Mouse (Mus musculus) right cerebral cortex, postnatal 4 days (tissue): ENCODE measurements at regions not wholly inside any gene's neighbourhood (a gene's known extent, or its start where the extent isn't known, plus 50 kb on each side); places are given as distances from the start of the nearest gene placed in this dataset.
"Not testable (repeated sequence)": the region's sequence is repeated elsewhere in the genome, so short reads cannot be mapped to it uniquely, and the experiment has no call there.

Experiments
- DNase-seq: peaks from one replicate; pipeline ENCODE4 v3.0.0-alpha.2; 2022

GRCm38 (mm10) chr4:5590531-5590930 is 797.4 kb upstream of the Impad1 start:
- DNase-seq: no peak

- no peak for DNase-seq
These were observed 794.3 kb upstream of the Impad1 start for GRCm38 (mm10) chr4:5587465-5587864.

DNA sequence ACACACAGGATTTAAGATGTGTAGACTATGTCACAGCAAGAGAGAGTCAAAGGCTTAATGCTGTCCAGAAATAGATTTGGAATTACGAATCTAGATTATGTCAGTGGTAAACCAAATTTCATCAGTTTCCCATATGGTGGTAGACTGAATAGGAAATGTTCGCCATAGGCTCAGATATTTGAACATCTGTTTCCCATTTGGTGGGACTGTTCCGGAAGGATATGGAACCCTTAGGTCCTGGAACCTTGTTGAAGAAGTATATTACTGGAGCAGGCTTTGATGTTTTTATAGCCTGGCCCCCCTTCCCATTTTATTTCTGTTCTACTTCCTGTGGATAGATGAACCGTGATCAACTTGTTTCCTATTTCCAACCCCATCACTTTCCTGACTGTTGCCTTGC is 792.0 kb upstream of the Impad1 start:
- DNase-seq: no peak

DNA sequence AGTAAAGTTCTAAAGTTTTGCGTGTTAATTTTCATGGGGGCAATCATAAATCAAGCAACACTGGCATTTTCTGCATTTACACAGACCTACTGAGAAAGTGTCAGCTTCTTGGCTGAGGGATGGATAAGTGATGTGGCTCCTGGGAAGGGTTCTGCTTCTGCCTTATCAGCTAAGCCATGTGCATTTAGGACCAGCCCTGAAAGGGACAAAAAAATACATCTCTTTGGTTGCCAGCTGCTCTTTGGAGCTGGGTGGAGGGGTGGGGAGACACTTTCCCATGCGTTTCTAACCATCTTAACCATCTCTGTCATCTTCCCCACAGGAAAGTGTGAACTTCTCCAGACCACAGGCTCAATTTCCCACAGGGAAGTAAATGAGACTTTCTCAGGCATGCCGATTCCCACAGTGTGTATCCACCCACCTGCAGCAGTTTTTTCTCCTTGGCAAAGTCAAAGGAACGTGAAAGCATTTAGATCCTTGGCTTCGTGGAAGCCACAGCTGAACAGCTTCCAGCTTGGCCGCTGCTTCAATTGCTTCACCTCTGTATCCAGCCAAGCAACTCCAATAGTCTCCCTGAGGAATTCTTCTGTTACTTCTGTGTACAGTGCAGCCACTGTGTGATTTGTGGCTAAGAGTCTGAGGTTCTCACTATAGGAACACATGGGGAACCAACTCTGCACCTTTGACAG is 791.0 kb upstream of the Impad1 start:
- no peak for DNase-seq

DNA sequence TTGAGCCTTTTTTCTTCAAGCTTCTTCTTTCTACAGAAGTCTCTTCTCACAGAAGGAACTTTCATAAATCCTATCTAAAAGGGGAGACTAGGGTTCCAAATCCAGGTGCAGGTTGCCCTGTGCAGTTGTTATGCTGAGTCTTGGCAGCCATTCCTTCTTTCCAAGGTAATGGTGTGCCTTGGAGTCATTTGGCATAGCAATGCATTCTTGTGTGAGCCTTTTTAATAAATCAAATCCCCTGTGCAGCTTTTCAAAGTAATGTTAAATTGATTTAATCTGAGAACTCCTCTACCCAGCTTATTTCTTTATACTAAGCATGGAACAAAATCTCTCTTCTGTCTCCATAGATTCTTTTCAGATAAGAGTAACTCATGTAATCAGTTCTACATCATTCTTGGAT is 774.9 kb upstream of the Impad1 start:
- no peak for DNase-seq

DNA sequence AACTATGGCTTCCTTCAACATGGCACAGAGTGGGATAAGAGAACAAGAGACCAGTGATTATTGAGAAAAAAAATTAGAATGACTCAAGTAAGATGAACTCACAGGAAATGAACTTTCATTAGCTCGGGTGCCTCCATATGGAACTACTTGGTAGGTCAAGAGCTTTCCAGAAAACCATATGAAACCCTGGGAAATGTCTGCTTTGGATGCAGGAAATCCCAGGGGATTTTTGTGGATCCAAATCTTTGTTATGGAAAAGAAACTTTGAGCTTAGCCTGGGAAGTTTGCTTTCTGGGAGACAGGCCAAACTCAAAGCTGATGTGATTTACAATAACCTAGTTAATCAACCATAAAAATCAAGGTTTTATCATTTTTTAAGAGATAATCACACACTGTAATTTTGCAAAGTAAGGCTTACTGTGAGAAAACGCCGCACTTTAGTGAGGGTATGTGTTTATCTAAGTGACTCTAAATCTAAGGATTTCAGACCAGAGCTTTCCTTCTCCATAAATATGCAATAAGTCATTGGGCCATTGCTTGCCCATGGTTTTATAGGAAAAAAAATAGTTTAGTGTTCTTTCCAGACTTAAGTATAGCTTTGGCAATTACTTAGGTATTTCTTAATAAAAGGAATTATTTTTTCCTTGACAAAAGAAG is 767.0 kb upstream of the Impad1 start:
- DNase-seq: no peak

GRCm38 (mm10) chr4:5540155-5540554 is 747.0 kb upstream of the Impad1 start:
- DNase-seq: no peak

DNA sequence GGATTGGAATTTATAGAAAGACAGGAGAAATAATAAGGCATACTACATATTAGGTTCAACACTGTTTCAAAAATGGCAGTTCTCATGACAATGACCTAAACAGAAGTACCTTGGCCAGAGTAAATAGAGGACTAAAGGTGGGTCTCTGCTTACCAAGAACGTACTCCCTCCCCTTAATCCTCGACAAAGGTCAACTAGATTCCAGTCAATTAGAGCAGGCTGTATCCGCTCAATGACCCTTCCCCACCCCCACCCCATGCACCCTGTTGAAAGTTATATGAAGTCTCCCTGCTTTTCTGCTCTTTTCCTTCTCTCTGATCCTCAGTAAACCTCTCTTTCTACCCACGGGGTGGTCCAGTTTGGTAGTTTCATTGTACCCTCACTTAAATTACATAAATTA is 737.3 kb upstream of the Impad1 start:
- no peak for DNase-seq

DNA sequence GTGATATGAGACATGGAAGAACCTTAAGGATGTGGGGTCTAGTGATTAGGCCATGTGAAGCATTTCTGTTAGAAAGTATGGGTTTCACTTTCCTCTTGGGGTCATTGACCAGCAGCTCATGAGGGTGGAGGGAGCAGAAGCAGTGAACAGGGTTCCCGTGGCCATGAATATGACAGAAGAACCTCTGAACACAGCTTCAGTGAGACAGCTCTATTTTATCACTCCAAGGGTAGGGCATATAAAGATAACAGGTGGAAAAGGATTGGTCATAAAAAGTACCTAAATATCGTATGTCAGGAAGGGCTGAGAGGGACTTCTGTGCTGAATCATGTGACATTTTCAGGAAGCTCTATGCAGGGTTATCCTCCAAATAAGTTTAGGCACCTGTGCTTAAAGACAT is 725.4 kb upstream of the Impad1 start:
- DNase-seq: no peak

GRCm38 (mm10) chr4:5515426-5515825 is 722.3 kb upstream of the Impad1 start:
- DNase-seq: not testable (repeated sequence)

DNA sequence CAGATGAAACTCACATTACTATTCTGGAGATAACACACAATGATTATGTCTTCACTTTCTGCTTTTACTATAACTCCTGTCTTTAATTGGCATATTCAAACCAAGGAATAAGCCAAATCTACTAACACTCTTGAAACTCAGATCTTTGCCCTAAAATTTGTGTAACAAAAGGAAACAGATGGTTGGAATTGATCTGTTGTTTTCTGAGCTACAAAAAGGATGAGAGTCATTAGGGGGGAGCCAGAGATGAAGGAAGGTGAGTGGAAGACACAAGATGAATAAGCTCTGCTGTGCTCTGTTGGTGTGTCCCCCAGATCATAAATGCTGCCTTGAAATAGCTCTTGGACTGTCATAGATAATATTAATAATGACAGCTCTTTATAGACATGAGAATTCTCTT is 718.6 kb upstream of the Impad1 start:
- no peak for DNase-seq

GRCm38 (mm10) chr4:5509398-5509797 is 716.2 kb upstream of the Impad1 start:
- DNase-seq: peak; percentile 10

DNA sequence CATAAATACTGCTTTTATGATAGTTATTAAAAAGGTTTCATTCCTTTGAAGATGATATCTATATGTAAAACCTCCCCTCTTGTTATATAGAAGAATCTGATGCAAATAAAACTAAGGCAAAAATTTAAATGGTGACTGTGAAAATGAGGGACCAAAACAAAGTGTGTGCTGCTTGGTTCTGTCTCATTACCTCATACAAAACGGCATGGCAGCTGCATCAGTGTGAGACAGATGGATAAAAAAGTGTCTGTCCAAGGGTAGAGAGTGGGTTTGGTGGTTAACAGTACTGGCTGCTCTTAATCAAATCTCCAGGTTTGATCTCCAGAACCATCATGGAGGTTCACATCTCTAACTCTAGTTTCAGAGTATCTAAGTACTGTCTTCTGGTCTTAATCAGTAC is 701.9 kb upstream of the Impad1 start:
- no peak for DNase-seq

DNA sequence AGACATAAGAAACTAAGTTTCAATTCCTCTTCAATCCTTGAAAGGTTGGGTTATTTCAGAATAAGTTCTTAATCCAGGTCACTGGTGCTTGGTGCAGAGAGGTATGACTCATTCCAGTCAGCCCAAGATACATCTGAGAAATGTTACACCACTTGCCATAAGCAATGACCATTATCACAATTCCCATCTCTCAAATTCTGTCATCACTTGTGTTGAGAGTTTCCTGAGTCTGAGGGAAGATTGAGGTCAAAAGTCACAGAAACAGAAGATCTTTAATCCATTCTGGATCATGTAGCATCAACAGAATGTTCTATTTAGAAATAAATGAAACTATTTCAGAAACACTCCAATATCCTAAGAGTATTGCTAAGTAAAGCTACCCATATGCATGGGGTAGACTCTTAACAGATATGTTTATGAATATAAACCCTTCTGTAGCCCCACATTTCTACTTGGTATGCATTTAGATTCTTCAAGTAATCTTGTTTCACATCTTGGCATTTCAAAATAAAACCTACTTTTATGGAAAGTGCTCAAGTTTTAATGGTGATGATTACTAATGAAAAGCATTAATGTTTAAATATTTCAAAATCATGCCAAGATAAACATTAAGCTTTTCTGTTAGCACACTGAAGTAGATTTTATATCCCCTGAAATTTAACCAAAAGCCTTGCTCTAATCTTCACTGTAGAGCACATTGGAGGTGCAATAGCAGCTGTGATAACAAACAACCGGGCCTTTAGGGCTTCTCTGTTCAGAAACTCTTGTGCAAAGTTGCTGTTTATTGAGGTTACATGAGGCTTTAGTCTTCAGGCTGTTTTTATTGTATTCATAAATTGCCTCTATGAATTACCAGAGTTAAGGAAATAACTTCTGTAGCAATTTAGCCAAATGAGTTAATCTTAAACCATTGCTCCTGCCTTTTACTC is 701.2 kb upstream of the Impad1 start:
- DNase-seq: no peak

- no peak for DNase-seq
These were observed 693.6 kb upstream of the Impad1 start for GRCm38 (mm10) chr4:5486786-5487185.

- DNase-seq: no peak
These were observed 678.9 kb upstream of the Impad1 start for GRCm38 (mm10) chr4:5471891-5472558.

- no peak for DNase-seq
These were observed 666.0 kb upstream of the Impad1 start for GRCm38 (mm10) chr4:5459028-5459695.

DNA sequence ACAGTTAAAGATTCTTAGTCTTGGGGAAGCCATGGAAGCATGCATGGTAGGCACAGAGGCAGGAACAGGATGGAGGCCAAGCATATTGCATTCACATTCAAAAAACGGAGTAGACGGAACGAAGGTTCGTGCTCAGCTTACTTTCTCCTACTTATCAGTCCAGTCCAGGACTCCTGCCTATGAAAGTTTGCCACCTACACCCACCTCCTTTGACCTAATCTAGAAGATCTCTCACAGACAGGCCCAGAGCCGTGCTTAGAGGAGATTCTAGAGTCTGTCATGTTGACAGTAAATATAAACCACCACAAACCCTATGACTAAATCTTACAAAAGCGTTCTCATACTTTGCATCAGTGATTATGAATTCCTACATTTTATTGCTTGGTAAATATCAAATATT is 657.3 kb upstream of the Impad1 start:
- no peak for DNase-seq

DNA sequence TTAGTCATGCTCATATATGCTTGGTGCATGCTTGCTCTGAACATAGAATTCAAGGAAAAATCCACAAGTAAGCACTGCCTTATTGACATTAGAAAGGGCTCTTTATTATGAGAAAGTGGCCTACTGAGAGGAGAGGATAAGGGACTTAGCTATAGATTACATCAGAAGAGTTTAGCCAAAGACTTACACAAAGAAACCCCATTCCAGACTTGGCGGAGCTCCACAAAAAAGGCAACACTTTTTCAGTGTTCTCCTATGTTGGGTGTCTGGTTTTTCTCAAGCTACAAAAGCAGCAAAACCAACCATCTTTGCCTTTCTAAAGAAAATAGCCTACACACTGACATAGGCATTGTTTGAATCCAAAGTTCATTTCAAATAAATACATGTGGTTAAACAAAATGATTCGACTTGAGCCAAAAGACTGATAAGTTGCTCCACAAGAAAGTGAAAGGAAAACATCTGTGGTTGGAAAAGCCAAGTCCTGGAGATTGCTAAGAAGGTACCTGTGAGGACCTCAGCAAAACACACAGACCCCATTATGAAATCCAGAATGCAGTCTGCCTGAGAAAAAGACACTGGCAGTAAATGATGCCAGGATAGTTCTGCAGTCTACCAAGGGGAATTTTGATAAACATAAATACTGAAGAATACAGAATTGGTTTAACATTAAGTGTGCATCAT is 648.3 kb upstream of the Impad1 start:
- DNase-seq: no peak

DNA sequence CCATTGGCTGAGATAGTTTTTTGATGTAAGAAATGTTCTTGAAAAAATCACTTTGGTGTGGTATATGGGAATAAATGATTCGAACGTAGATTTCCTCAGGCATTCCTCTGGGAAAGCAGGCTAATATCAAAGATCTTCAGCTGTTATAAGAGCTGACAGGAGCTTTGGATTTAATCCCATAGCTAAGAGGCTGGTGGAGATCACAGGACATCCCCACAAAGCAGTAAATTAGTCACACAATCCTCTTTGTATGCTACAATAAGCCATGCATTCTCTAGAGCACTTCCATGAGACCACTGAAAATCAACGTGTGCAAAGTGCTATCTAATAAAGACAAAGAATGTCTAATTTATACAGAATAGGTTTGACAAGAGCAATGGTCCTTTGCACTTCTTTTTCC is 643.9 kb upstream of the Impad1 start:
- no peak for DNase-seq
